Mouse (Mus musculus) heart, embryonic 16.5 days (tissue): ENCODE data around the gene Gpr141. TPM values are rescaled to one million over a fixed set of nuclear protein-coding genes. Genes with fewer than 3 reads are reported as not detected.

Source experiments
- ATAC-seq: fragments of 200-750 bp; cut with Nextera tagmentation; replicated peaks from 2 replicates; pipeline ENCODE4 v1.8.0; 2017; ENCODE audit warnings: moderate number of reproducible peaks; ENCODE audit not compliant: insufficient read depth, low FRiP score; ENCODE audit errors: extremely low read depth
- H3K27ac ChIP-seq: fragments of 300-500 bp; sonication (generic); 2 replicates; pipeline ENCODE4 v1.5.1; 2014; ENCODE audit warnings: mild to moderate bottlenecking, low read length, control low read depth, moderate library complexity
- H3K27me3 ChIP-seq: fragments of 300-500 bp; sonication (generic); 2 replicates; pipeline ENCODE4 v1.6.1; 2014; ENCODE audit warnings: low read length, mixed read lengths; ENCODE audit not compliant: control insufficient read depth, insufficient read depth
- H3K36me3 ChIP-seq: fragments of 300-500 bp; sonication (generic); 2 replicates; pipeline ENCODE4 v1.6.1; 2014; ENCODE audit not compliant: control insufficient read depth, insufficient read depth
- H3K4me1 ChIP-seq: fragments of 300-500 bp; sonication (generic); 2 replicates; pipeline ENCODE4 v1.6.1; 2014; ENCODE audit warnings: low read length, mixed read lengths; ENCODE audit not compliant: control insufficient read depth, insufficient read depth
- H3K4me2 ChIP-seq: fragments of 300-500 bp; sonication (generic); 2 replicates; pipeline ENCODE4 v1.6.1; 2014; ENCODE audit warnings: low read depth, mild to moderate bottlenecking, control low read depth, low read length
- H3K4me3 ChIP-seq: fragments of 300-500 bp; sonication (generic); 2 replicates; pipeline ENCODE4 v1.5.1; 2014; ENCODE audit warnings: mild to moderate bottlenecking, control low read depth, low read length
- H3K9ac ChIP-seq: fragments of 300-500 bp; sonication (generic); 2 replicates; pipeline ENCODE4 v1.6.1; 2014; ENCODE audit warnings: low read length, control low read depth
- H3K9me3 ChIP-seq: fragments of 300-500 bp; sonication (generic); replicated peaks from 2 replicates; pipeline ENCODE4 v1.6.1; 2016; ENCODE audit warnings: low read length; ENCODE audit not compliant: control insufficient read depth
- WGBS: fragments of 180-500 bp; shearing (Covaris S2); extraction: QIAGEN DNeasy Blood & Tissue Kit; methylation state at CpG from one replicate; pipeline ENCODE4 v1.1.7; 2014; 5-methylcytosine and 5-hydroxymethylcytosine counted together
- polyA plus RNA-seq: library from polyadenylated mRNA; unstranded; fragments of >200 nt; fragmentation: Nextera tagmentation; extraction: Ambion mirVana; gene quantifications from 2 replicates; pipeline ENCODE4 v1.2.1, GENCODE M21; 2015

Gene Gpr141
- polyA plus RNA-seq, 1 experiment from 2014 or later: 1.1 TPM

- H3K27ac ChIP-seq: no peak overlapping the region
- no peak overlapping the region for H3K4me2 ChIP-seq
- H3K36me3 ChIP-seq: no peaks in the 10 kb centered on the region
- 71% methylated on average over 4 of the region's 4 CpGs for WGBS
- H3K9me3 ChIP-seq: no peaks in the 10 kb centered on the region
- H3K4me1 ChIP-seq: no peaks in the 10 kb centered on the region
- H3K27me3 ChIP-seq: no peaks in the 10 kb centered on the region
- no peak overlapping the region for H3K9ac ChIP-seq
- no peak for ATAC-seq
- H3K4me3 ChIP-seq: no peak overlapping the region
Observed at GRCm38 (mm10) chr13:19764276-19764675, 59.8 kb downstream of the Gpr141 start.

GRCm38 (mm10) chr13:19763211-19763610, 60.8 kb downstream of the Gpr141 start:
- Histone ChIP-seq H3K4me1 (no peaks in the 10 kb centered on the region), H3K4me3 (no peak overlapping the region), H3K9ac (no peak overlapping the region), H3K36me3 (no peaks in the 10 kb centered on the region), H3K27me3 (no peaks in the 10 kb centered on the region), H3K4me2 (no peak overlapping the region), H3K27ac (no peak overlapping the region), H3K9me3 (no peaks in the 10 kb centered on the region)
- WGBS: 82% methylated on average over 1 of the region's 1 CpGs
- ATAC-seq: no peak

- Histone ChIP-seq H3K4me3 (no peak overlapping the region), H3K4me2 (no peak overlapping the region), H3K9me3 (no peaks in the 10 kb centered on the region), H3K27ac (no peak overlapping the region), H3K4me1 (peaks cover 9% of the 10 kb centered on the region), H3K9ac (no peak overlapping the region), H3K27me3 (no peaks in the 10 kb centered on the region), H3K36me3 (no peaks in the 10 kb centered on the region)
- ATAC-seq: 0 out of 2 replicates have a peak, but pooled peaks have one; percentile 18
- 43% methylated on average over 2 of the region's 2 CpGs for WGBS
Observed at GRCm38 (mm10) chr13:19745741-19746140, 78.3 kb downstream of the Gpr141 start.

GRCm38 (mm10) chr13:19744536-19744935, 79.5 kb downstream of the Gpr141 start:
- Histone ChIP-seq H3K27ac (no peak overlapping the region), H3K9me3 (no peaks in the 10 kb centered on the region), H3K4me3 (no peak overlapping the region), H3K9ac (no peak overlapping the region), H3K27me3 (no peaks in the 10 kb centered on the region), H3K36me3 (no peaks in the 10 kb centered on the region), H3K4me1 (peaks cover 9% of the 10 kb centered on the region), H3K4me2 (no peak overlapping the region)
- WGBS: 73% methylated on average over 5 of the region's 5 CpGs
- no peak for ATAC-seq

- H3K9me3 ChIP-seq: no peaks in the 10 kb centered on the region
- ATAC-seq: no peak
- H3K9ac ChIP-seq: no peak overlapping the region
- no peaks in the 10 kb centered on the region for H3K36me3 ChIP-seq
- no peak overlapping the region for H3K4me2 ChIP-seq
- H3K27me3 ChIP-seq: no peaks in the 10 kb centered on the region
- no peak overlapping the region for H3K4me3 ChIP-seq
- 60% methylated on average over 5 of the region's 5 CpGs for WGBS
- H3K4me1 ChIP-seq: no peaks in the 10 kb centered on the region
- no peak overlapping the region for H3K27ac ChIP-seq
Observed at GRCm38 (mm10) chr13:19734597-19734996, 89.5 kb downstream of the Gpr141 start.

- Histone ChIP-seq H3K4me3 (no peak overlapping the region), H3K27me3 (no peaks in the 10 kb centered on the region), H3K9ac (no peak overlapping the region), H3K4me2 (no peak overlapping the region), H3K4me1 (no peaks in the 10 kb centered on the region), H3K27ac (no peak overlapping the region), H3K9me3 (no peaks in the 10 kb centered on the region), H3K36me3 (no peaks in the 10 kb centered on the region)
- 45% methylated on average over 2 of the region's 2 CpGs for WGBS
- ATAC-seq: no peak
Observed at GRCm38 (mm10) chr13:19730826-19731225, 93.2 kb downstream of the Gpr141 start.

GRCm38 (mm10) chr13:19718954-19719353, 105.1 kb downstream of the Gpr141 start:
- no peak overlapping the region for H3K9ac ChIP-seq
- H3K36me3 ChIP-seq: no peaks in the 10 kb centered on the region
- no peak overlapping the region for H3K27ac ChIP-seq
- no peaks in the 10 kb centered on the region for H3K9me3 ChIP-seq
- no peak overlapping the region for H3K4me2 ChIP-seq
- H3K4me3 ChIP-seq: no peak overlapping the region
- 31% methylated on average over 5 of the region's 5 CpGs for WGBS
- H3K27me3 ChIP-seq: no peaks in the 10 kb centered on the region
- no peak for ATAC-seq
- H3K4me1 ChIP-seq: no peaks in the 10 kb centered on the region

GRCm38 (mm10) chr13:19717201-19717600, 106.9 kb downstream of the Gpr141 start:
- 60% methylated on average over 2 of the region's 2 CpGs for WGBS
- no peaks in the 10 kb centered on the region for H3K36me3 ChIP-seq
- no peak overlapping the region for H3K4me3 ChIP-seq
- H3K27ac ChIP-seq: no peak overlapping the region
- H3K4me2 ChIP-seq: no peak overlapping the region
- ATAC-seq: no peak
- H3K4me1 ChIP-seq: no peaks in the 10 kb centered on the region
- H3K27me3 ChIP-seq: no peaks in the 10 kb centered on the region
- no peak overlapping the region for H3K9ac ChIP-seq
- no peaks in the 10 kb centered on the region for H3K9me3 ChIP-seq

- no peak for ATAC-seq
- no peaks in the 10 kb centered on the region for H3K27me3 ChIP-seq
- no peak overlapping the region for H3K4me3 ChIP-seq
- 53% methylated on average over 4 of the region's 4 CpGs for WGBS
- H3K4me2 ChIP-seq: no peak overlapping the region
- no peaks in the 10 kb centered on the region for H3K9me3 ChIP-seq
- no peak overlapping the region for H3K9ac ChIP-seq
- no peak overlapping the region for H3K27ac ChIP-seq
- no peaks in the 10 kb centered on the region for H3K36me3 ChIP-seq
- H3K4me1 ChIP-seq: peaks cover 3% of the 10 kb centered on the region; the same call in 1 of the 2 replicates
Observed at GRCm38 (mm10) chr13:19703806-19704205, 120.3 kb downstream of the Gpr141 start.
